Mouse (Mus musculus): ENCODE measurements at regions not wholly inside any gene's neighbourhood (a gene's known extent, or its start where the extent isn't known, plus 50 kb on each side); places are given as distances from the start of the nearest gene placed in this dataset.

GRCm38 (mm10) chr17:51321025-51321424, 141.9 kb upstream of the Tbc1d5 start:
- TF ChIP-seq CTCF (IDR thresholded peaks at IDR 0.05; ENCODE audit: low read depth, low read length) (no peak), POLR2A (IDR thresholded peaks at IDR 0.05; ENCODE audit: extremely low read depth, insufficient read depth, low read length) (no peak)
- no peak for DNase-seq (ENCODE audit: extremely low read depth, low read depth, low spot score)
- Histone ChIP-seq H3K4me3 (ENCODE audit: insufficient read depth, low read depth, low read length) (no peak overlapping the region), H3K27me3 (ENCODE audit: control insufficient read depth, insufficient read depth, low read length) (no peaks in the 10 kb centered on the region), H3K79me2 (ENCODE audit: control insufficient read depth, insufficient read depth, low read length) (no peaks in the 10 kb centered on the region), H3K36me3 (ENCODE audit: control insufficient read depth, insufficient read depth, low read length) (no peaks in the 10 kb centered on the region), H3K9ac (ENCODE audit: low read depth, low read length) (no peak overlapping the region), H3K4me1 (ENCODE audit: control insufficient read depth, insufficient read depth, low read length) (no peaks in the 10 kb centered on the region), H3K27ac (replicated peaks; ENCODE audit: insufficient read depth, low read depth, low read length) (no peak overlapping the region)
- 87% methylated on average over 5 of the region's 5 CpGs for WGBS

DNA sequence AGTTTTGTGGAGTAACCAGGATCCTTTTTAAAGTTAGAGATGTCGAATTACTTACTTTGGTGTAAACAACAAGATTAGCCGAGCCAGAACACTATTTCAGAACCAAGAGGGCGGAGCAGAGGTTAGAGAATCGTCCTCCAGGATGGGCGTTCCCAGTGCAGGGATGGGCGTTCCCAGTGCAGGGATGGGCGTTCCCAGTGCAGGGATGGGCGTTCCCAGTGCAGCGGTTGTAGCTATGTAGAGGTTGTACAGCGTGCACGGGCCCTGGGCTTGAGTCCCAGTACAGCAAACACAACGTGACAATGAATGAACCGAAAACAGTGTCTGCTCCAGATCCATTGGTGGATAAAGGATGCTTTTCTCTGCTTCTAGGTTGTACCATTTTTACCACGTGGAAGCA, 125.8 kb upstream of the Tbc1d5 start:
- no peaks in the 10 kb centered on the region for H3K27me3 ChIP-seq (ENCODE audit: control insufficient read depth, insufficient read depth, low read length)
- H3K36me3 ChIP-seq (ENCODE audit: control insufficient read depth, insufficient read depth, low read length), result no peaks in the 10 kb centered on the region

DNA sequence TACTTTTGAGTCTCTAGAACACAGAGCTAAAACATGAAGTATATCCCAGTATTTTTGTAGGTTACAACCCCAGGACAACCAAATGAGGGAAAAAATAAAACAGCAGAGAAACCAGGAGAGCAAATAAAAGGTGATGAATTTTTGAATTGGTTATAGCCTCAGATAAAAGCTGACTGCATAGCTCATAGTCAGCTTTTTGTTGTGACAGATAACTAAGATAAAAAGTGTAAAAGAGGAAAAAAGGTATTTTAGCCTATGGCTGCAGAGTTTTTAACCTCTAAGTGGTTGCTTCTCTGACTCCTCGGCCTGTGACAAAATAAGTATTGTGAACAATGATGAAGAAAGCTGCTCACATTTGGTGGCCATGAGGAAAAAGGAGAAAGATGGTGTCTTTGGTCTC, 111.6 kb upstream of the Tbc1d5 start:
- Histone ChIP-seq H3K27ac (replicated peaks; ENCODE audit: insufficient read depth, low read depth, low read length) (no peak overlapping the region), H3K9ac (ENCODE audit: low read depth, low read length) (no peak overlapping the region), H3K79me2 (ENCODE audit: control insufficient read depth, insufficient read depth, low read length) (no peaks in the 10 kb centered on the region), H3K27me3 (ENCODE audit: control insufficient read depth, insufficient read depth, low read length) (no peaks in the 10 kb centered on the region), H3K36me3 (ENCODE audit: control insufficient read depth, insufficient read depth, low read length) (no peaks in the 10 kb centered on the region), H3K4me3 (ENCODE audit: insufficient read depth, low read depth, low read length) (no peak overlapping the region), H3K4me1 (ENCODE audit: control insufficient read depth, insufficient read depth, low read length) (no peaks in the 10 kb centered on the region)
- no peak for TF ChIP-seq CTCF (IDR thresholded peaks at IDR 0.05; ENCODE audit: low read depth, low read length)
- TF ChIP-seq POLR2A (IDR thresholded peaks at IDR 0.05; ENCODE audit: extremely low read depth, insufficient read depth, low read length), result no peak
- DNase-seq (ENCODE audit: extremely low read depth, low read depth, low spot score), result no peak
- WGBS, result 94% methylated on average over 1 of the region's 1 CpGs

More for the DNA sequence above, 125.8 kb upstream of the Tbc1d5 start:
- H3K9ac ChIP-seq (ENCODE audit: low read depth, low read length), result no peak overlapping the region
- H3K4me3 ChIP-seq (ENCODE audit: insufficient read depth, low read depth, low read length), result no peak overlapping the region
- H3K4me1 ChIP-seq (ENCODE audit: control insufficient read depth, insufficient read depth, low read length), result no peaks in the 10 kb centered on the region
- H3K79me2 ChIP-seq (ENCODE audit: control insufficient read depth, insufficient read depth, low read length), result no peaks in the 10 kb centered on the region
- 57% methylated on average over 14 of the region's 14 CpGs for WGBS
- no peak for TF ChIP-seq CTCF (IDR thresholded peaks at IDR 0.05; ENCODE audit: low read depth, low read length)
- peak; percentile 14 for DNase-seq (ENCODE audit: extremely low read depth, low read depth, low spot score)
- H3K27ac ChIP-seq (replicated peaks; ENCODE audit: insufficient read depth, low read depth, low read length), result no peak overlapping the region

DNA sequence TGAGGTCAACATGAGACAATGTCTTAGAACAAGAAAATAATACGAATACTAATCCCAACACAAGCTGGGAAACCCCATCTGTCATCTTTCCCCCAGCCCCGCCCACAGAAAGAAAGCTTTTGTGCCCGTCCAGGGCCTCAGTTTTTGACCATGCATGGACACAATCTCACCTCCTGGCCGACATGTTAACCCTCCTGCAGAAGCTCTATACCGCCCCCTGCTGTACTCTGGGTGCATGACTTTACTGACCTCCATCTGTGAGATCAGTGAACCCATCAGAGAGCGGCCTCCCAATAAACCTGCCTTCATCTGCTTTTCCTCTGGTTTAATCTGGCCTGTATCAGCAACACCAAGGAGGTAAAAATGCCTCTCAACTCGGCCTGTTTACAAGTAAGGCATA, 109.6 kb upstream of the Tbc1d5 start:
- H3K9ac ChIP-seq (ENCODE audit: low read depth, low read length), result no peak overlapping the region
- no peaks in the 10 kb centered on the region for H3K36me3 ChIP-seq (ENCODE audit: control insufficient read depth, insufficient read depth, low read length)
- TF ChIP-seq CTCF (IDR thresholded peaks at IDR 0.05; ENCODE audit: low read depth, low read length) (peak; percentile 72), POLR2A (IDR thresholded peaks at IDR 0.05; ENCODE audit: extremely low read depth, insufficient read depth, low read length) (no peak)
- H3K4me3 ChIP-seq (ENCODE audit: insufficient read depth, low read depth, low read length), result no peak overlapping the region
- DNase-seq (ENCODE audit: extremely low read depth, low read depth, low spot score), result peak; percentile 28
- no peaks in the 10 kb centered on the region for H3K4me1 ChIP-seq (ENCODE audit: control insufficient read depth, insufficient read depth, low read length)
- no peaks in the 10 kb centered on the region for H3K79me2 ChIP-seq (ENCODE audit: control insufficient read depth, insufficient read depth, low read length)
- 73% methylated on average over 7 of the region's 7 CpGs for WGBS
- no peaks in the 10 kb centered on the region for H3K27me3 ChIP-seq (ENCODE audit: control insufficient read depth, insufficient read depth, low read length)
- no peak overlapping the region for H3K27ac ChIP-seq (replicated peaks; ENCODE audit: insufficient read depth, low read depth, low read length)

GRCm38 (mm10) chr17:51287878-51288277, 108.7 kb upstream of the Tbc1d5 start:
- H3K27ac ChIP-seq (replicated peaks; ENCODE audit: insufficient read depth, low read depth, low read length), result no peak overlapping the region
- WGBS, result 71% methylated on average over 8 of the region's 8 CpGs
- H3K4me3 ChIP-seq (ENCODE audit: insufficient read depth, low read depth, low read length), result no peak overlapping the region
- H3K27me3 ChIP-seq (ENCODE audit: control insufficient read depth, insufficient read depth, low read length), result no peaks in the 10 kb centered on the region
- no peaks in the 10 kb centered on the region for H3K79me2 ChIP-seq (ENCODE audit: control insufficient read depth, insufficient read depth, low read length)
- H3K36me3 ChIP-seq (ENCODE audit: control insufficient read depth, insufficient read depth, low read length), result no peaks in the 10 kb centered on the region
- no peak overlapping the region for H3K9ac ChIP-seq (ENCODE audit: low read depth, low read length)
- no peak for DNase-seq (ENCODE audit: extremely low read depth, low read depth, low spot score)
- H3K4me1 ChIP-seq (ENCODE audit: control insufficient read depth, insufficient read depth, low read length), result no peaks in the 10 kb centered on the region
- no peak for TF ChIP-seq CTCF (IDR thresholded peaks at IDR 0.05; ENCODE audit: low read depth, low read length)
- no peak for TF ChIP-seq POLR2A (IDR thresholded peaks at IDR 0.05; ENCODE audit: extremely low read depth, insufficient read depth, low read length)

DNA sequence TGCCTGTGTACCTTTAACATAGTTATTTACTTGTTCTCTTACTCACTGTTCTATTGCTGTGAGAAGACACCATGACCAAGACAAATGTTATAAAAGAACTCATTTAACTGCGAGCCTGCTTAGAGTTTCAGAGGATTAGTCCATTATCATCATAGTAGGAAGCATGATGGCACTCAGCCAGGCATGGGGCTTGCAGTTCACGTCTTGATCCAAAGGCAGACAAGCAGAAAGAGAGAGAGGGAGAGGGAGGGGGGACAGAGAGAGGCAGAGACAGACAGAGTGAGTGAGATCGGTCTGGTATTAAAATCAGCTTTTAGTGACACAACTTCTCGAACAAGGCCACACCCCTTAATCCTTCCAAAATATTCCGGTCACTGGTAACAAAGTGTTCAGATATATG, 106.2 kb upstream of the Tbc1d5 start:
- no peak overlapping the region for H3K27ac ChIP-seq (replicated peaks; ENCODE audit: insufficient read depth, low read depth, low read length)
- H3K79me2 ChIP-seq (ENCODE audit: control insufficient read depth, insufficient read depth, low read length), result no peaks in the 10 kb centered on the region
- DNase-seq (ENCODE audit: extremely low read depth, low read depth, low spot score), result no peak
- TF ChIP-seq POLR2A (IDR thresholded peaks at IDR 0.05; ENCODE audit: extremely low read depth, insufficient read depth, low read length), result no peak
- no peak for TF ChIP-seq CTCF (IDR thresholded peaks at IDR 0.05; ENCODE audit: low read depth, low read length)
- no peaks in the 10 kb centered on the region for H3K27me3 ChIP-seq (ENCODE audit: control insufficient read depth, insufficient read depth, low read length)
- no peak overlapping the region for H3K9ac ChIP-seq (ENCODE audit: low read depth, low read length)
- no peak overlapping the region for H3K4me3 ChIP-seq (ENCODE audit: insufficient read depth, low read depth, low read length)
- no peaks in the 10 kb centered on the region for H3K4me1 ChIP-seq (ENCODE audit: control insufficient read depth, insufficient read depth, low read length)
- WGBS, result 83% methylated on average over 5 of the region's 5 CpGs
- H3K36me3 ChIP-seq (ENCODE audit: control insufficient read depth, insufficient read depth, low read length), result no peaks in the 10 kb centered on the region
